Mouse (Mus musculus) cerebellum, adult 11-12 months (tissue): ENCODE measurements around the gene H2-DMa.
A peak's percentile ranks its signal among the peaks of the same experiment; 100 is the strongest.

ENCODE experiments used
- DNase-seq: peaks from one replicate; pipeline ENCODE4 v3.0.0; 2022

H2-DMa gene

GRCm38 (mm10) chr17:34164202-34164895 is 45.0 kb downstream of the H2-DMa start:
- DNase-seq, result no peak

- no peak for DNase-seq
These were observed 45.8 kb downstream of the H2-DMa start for GRCm38 (mm10) chr17:34165033-34165730.

GRCm38 (mm10) chr17:34169279-34169678 is 49.9 kb downstream of the H2-DMa start:
- no peak for DNase-seq

- DNase-seq, result no peak
These were observed 51.1 kb downstream of the H2-DMa start for GRCm38 (mm10) chr17:34170487-34170876.

GRCm38 (mm10) chr17:34170877-34171498 is 51.6 kb downstream of the H2-DMa start:
- peak; percentile 37 for DNase-seq

- no peak for DNase-seq
These were observed 53.2 kb downstream of the H2-DMa start for GRCm38 (mm10) chr17:34172528-34172927.

- DNase-seq, result no peak
These were observed 54.7 kb downstream of the H2-DMa start for GRCm38 (mm10) chr17:34174075-34174474.

- DNase-seq, result no peak
These were observed 57.8 kb downstream of the H2-DMa start for GRCm38 (mm10) chr17:34177179-34177578.

- DNase-seq, result no peak
These were observed 59.7 kb downstream of the H2-DMa start for GRCm38 (mm10) chr17:34179019-34179418.

- no peak for DNase-seq
These were observed 60.8 kb downstream of the H2-DMa start for GRCm38 (mm10) chr17:34179913-34180859.

GRCm38 (mm10) chr17:34183564-34184219 is 64.4 kb downstream of the H2-DMa start:
- DNase-seq, result no peak

GRCm38 (mm10) chr17:34185526-34185925 is 66.2 kb downstream of the H2-DMa start:
- DNase-seq, result no peak

GRCm38 (mm10) chr17:34186885-34187260 is 67.5 kb downstream of the H2-DMa start:
- no peak for DNase-seq

- DNase-seq, result peak; percentile 79
These were observed 68.0 kb downstream of the H2-DMa start, which contains the start of the genes Tap1 and Psmb9 for GRCm38 (mm10) chr17:34187261-34187916. Gene Tap1, plus strand, starts transcription at chr17:34187553. Gene Psmb9, minus strand, starts transcription at chr17:34187764.

GRCm38 (mm10) chr17:34188010-34188409 is 68.7 kb downstream of the H2-DMa start:
- DNase-seq, result no peak
